Mouse (Mus musculus): Measurements from ENCODE around the gene Ifit1bl2.
"Not testable (repeated sequence)": the region's sequence is repeated elsewhere in the genome, so short reads cannot be mapped to it uniquely, and the experiment has no call there.

DNA sequence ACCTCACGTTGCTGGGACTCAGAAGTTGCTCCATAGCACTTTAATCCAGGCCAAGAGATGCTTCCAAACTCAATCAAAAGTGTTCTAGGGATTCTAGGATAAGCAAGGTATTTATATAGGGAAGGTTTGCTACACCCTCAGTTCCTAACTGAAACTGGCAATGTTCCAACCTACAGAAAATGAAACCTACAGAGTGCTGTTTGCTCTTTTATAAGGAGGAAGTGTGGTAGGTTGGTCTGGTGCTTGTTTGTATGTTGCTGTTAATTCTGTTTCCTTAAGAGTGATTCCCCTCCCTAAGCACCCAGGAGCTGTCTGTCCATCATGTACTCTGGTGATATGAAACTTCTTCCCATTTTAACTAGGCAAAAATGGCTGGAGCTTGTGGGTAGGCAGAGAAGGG, 38.7 kb downstream of the Ifit1bl2 start, which contains the start of gene Ifit1bl1:
- TF ChIP-seq GATA1 (IDR thresholded peaks at IDR 0.05; ENCODE audit: borderline replicate concordance, low read length); CTCF (IDR thresholded peaks at IDR 0.05; ENCODE audit: low read depth, low read length); POLR2AphosphoS5 (IDR thresholded peaks at IDR 0.05; ENCODE audit: insufficient replicate concordance, low read depth, low read length); TAL1 (conservative IDR thresholded peaks at IDR 0.05; ENCODE audit: low read depth, low read length); GATA2 (IDR thresholded peaks at IDR 0.05; ENCODE audit: borderline replicate concordance, low read depth, low read length): not testable (repeated sequence)
